Mouse (Mus musculus) midbrain, embryonic 14.5 days (tissue): ENCODE measurements around the gene Polr3a. TPM values are rescaled to one million over a fixed set of nuclear protein-coding genes. Genes with fewer than 3 reads are reported as not detected.
A peak's percentile ranks its signal among the peaks of the same experiment; 100 is the strongest.

ENCODE experiments used
- ATAC-seq: fragments of 200-750 bp; cut with Nextera tagmentation; 2 replicates; pipeline ENCODE4 v1.8.0; 2017; ENCODE audit warnings: moderate number of reproducible peaks, moderate library complexity; ENCODE audit not compliant: low FRiP score, low TSS enrichment
- DNase-seq: peaks from one replicate; pipeline ENCODE4 v3.0.0-alpha.2; 2015
- H3K27ac ChIP-seq: fragments of 300-500 bp; sonication (generic); replicated peaks from 2 replicates; pipeline ENCODE4 v1.5.1; 2014; ENCODE audit warnings: mild to moderate bottlenecking, low read depth, low read length, moderate library complexity
- H3K27me3 ChIP-seq: fragments of 300-500 bp; sonication (generic); 2 replicates; pipeline ENCODE4 v1.6.1; 2014; ENCODE audit warnings: low read length, control low read depth, mixed read lengths; ENCODE audit not compliant: control insufficient read depth, insufficient read depth
- H3K36me3 ChIP-seq: fragments of 300-500 bp; sonication (generic); 2 replicates; pipeline ENCODE4 v1.6.1; 2014; ENCODE audit warnings: low read length, control low read depth; ENCODE audit not compliant: control insufficient read depth, insufficient read depth
- H3K4me1 ChIP-seq: fragments of 300-500 bp; sonication (generic); 2 replicates; pipeline ENCODE4 v1.6.1; 2014; ENCODE audit warnings: mild to moderate bottlenecking, antibody characterized with exemption, low read length, control low read depth; ENCODE audit not compliant: control insufficient read depth, insufficient read depth
- H3K4me2 ChIP-seq: fragments of 300-500 bp; sonication (generic); 2 replicates; pipeline ENCODE4 v1.6.1; 2014; ENCODE audit warnings: mild to moderate bottlenecking, low read length, moderate library complexity
- H3K4me3 ChIP-seq: fragments of 300-500 bp; sonication (generic); replicated peaks from 2 replicates; pipeline ENCODE4 v1.5.1; 2014; ENCODE audit warnings: low read depth, low read length
- H3K9ac ChIP-seq: fragments of 300-500 bp; sonication (generic); replicated peaks from 2 replicates; pipeline ENCODE4 v1.6.1; 2014; ENCODE audit warnings: mild to moderate bottlenecking, low read length, moderate library complexity
- H3K9me3 ChIP-seq: fragments of 300-500 bp; sonication (generic); 2 replicates; pipeline ENCODE4 v1.6.1; 2016; ENCODE audit warnings: low read length, control low read depth, mixed read lengths; ENCODE audit not compliant: control insufficient read depth
- WGBS: fragments of 180-500 bp; shearing (Covaris S2); extraction: QIAGEN DNeasy Blood & Tissue Kit; methylation state at CpG from one replicate; pipeline ENCODE4 v1.1.7; 2014; 5-methylcytosine and 5-hydroxymethylcytosine counted together
- polyA plus RNA-seq: library from polyadenylated mRNA; unstranded; fragments of >200 nt; fragmentation: Nextera tagmentation; extraction: Ambion mirVana; gene quantifications from 2 replicates; pipeline ENCODE4 v1.2.1, GENCODE M21; 2014

The Polr3a gene
- 21.0 and 23.1 TPM in 2 replicates for polyA plus RNA-seq

GRCm38 (mm10) chr14:24486773-24487227 is at the start of gene Polr3a, which contains the start of gene Rps24:
TSS of gene Polr3a (minus strand) at chr14:24487058.
TSS of gene Rps24 (plus strand) at chr14:24487125.
- Histone ChIP-seq H3K4me1 (peaks cover 9% of the 10 kb centered on the region), H3K27me3 (no peaks in the 10 kb centered on the region), H3K9me3 (no peaks in the 10 kb centered on the region), H3K36me3 (peaks cover 26% of the 10 kb centered on the region), H3K4me2 (peak within 1 kb of the TSS; percentile 63), H3K9ac (peak within 1 kb of the TSS; percentile 69), H3K27ac (no peak within 1 kb of the TSS; the same call in 1 of the 2 replicates), H3K4me3 (peak within 1 kb of the TSS; percentile 74)
- DNase-seq (peak; percentile 96), ATAC-seq (peak; percentile 63)
- WGBS: under 1% methylated on average over 30 of the region's 30 CpGs

- ATAC-seq (no peak; the same call in 1 of the 2 replicates), DNase-seq (peak; percentile 85)
- Histone ChIP-seq H3K4me3 (no peak overlapping the region), H3K4me2 (0 out of 2 replicates have a peak overlapping the region, but pooled peaks have one; percentile 6), H3K36me3 (no peaks in the 10 kb centered on the region), H3K27ac (peak overlapping the region; percentile 79), H3K27me3 (no peaks in the 10 kb centered on the region), H3K9ac (no peak overlapping the region), H3K9me3 (0 out of 2 replicates have a peak, but pooled peaks cover 4% of the 10 kb centered on the region), H3K4me1 (peaks cover 44% of the 10 kb centered on the region)
- WGBS: 22% methylated on average over 9 of the region's 9 CpGs
These were observed 48.1 kb upstream of the Polr3a start for GRCm38 (mm10) chr14:24534865-24535545.

GRCm38 (mm10) chr14:24530228-24530627 is 43.4 kb upstream of the Polr3a start:
- peak; percentile 75 for DNase-seq
- no peak overlapping the region for H3K4me2 ChIP-seq

GRCm38 (mm10) chr14:24526440-24526839 is 39.6 kb upstream of the Polr3a start:
- Histone ChIP-seq H3K27ac (peak overlapping the region; percentile 70), H3K4me2 (no peak overlapping the region), H3K27me3 (no peaks in the 10 kb centered on the region), H3K4me1 (peaks cover 30% of the 10 kb centered on the region), H3K9me3 (no peaks in the 10 kb centered on the region), H3K9ac (no peak overlapping the region), H3K4me3 (no peak overlapping the region), H3K36me3 (no peaks in the 10 kb centered on the region)
- WGBS: 49% methylated on average over 10 of the region's 10 CpGs
- ATAC-seq (no peak), DNase-seq (no peak)

More at GRCm38 (mm10) chr14:24530228-24530627, 43.4 kb upstream of the Polr3a start:
- Histone ChIP-seq H3K9me3 (no peaks in the 10 kb centered on the region), H3K4me3 (no peak overlapping the region), H3K27me3 (no peaks in the 10 kb centered on the region), H3K4me1 (peaks cover 57% of the 10 kb centered on the region), H3K36me3 (no peaks in the 10 kb centered on the region), H3K27ac (peak overlapping the region; percentile 28), H3K9ac (no peak overlapping the region)
- ATAC-seq: peak; percentile 69; the same call in 1 of the 2 replicates
- WGBS: under 1% methylated on average over 6 of the region's 6 CpGs

GRCm38 (mm10) chr14:24525677-24526415 is 39.0 kb upstream of the Polr3a start:
- Histone ChIP-seq H3K27ac (peak overlapping the region; percentile 55), H3K4me2 (no peak overlapping the region), H3K9me3 (no peaks in the 10 kb centered on the region), H3K36me3 (no peaks in the 10 kb centered on the region), H3K27me3 (no peaks in the 10 kb centered on the region), H3K4me1 (peaks cover 29% of the 10 kb centered on the region), H3K4me3 (no peak overlapping the region), H3K9ac (no peak overlapping the region)
- DNase-seq (peak; percentile 50), ATAC-seq (no peak)
- WGBS: 41% methylated on average over 10 of the region's 10 CpGs

- WGBS: 58% methylated on average over 3 of the region's 3 CpGs
- Histone ChIP-seq H3K4me1 (peaks cover 22% of the 10 kb centered on the region), H3K36me3 (no peaks in the 10 kb centered on the region), H3K4me3 (no peak overlapping the region), H3K9me3 (no peaks in the 10 kb centered on the region), H3K9ac (no peak overlapping the region), H3K4me2 (no peak overlapping the region), H3K27ac (peak overlapping the region; percentile 55; the same call in 1 of the 2 replicates), H3K27me3 (no peaks in the 10 kb centered on the region)
- ATAC-seq (no peak), DNase-seq (no peak)
These were observed 38.3 kb upstream of the Polr3a start for GRCm38 (mm10) chr14:24525137-24525536.

- Histone ChIP-seq H3K4me3 (no peak overlapping the region), H3K9ac (no peak overlapping the region), H3K36me3 (no peaks in the 10 kb centered on the region), H3K27me3 (no peaks in the 10 kb centered on the region), H3K4me2 (no peak overlapping the region), H3K27ac (no peak overlapping the region), H3K4me1 (peaks cover 11% of the 10 kb centered on the region), H3K9me3 (no peaks in the 10 kb centered on the region)
- WGBS: 80% methylated on average over 8 of the region's 8 CpGs
- DNase-seq: no peak
- ATAC-seq: no peak
These were observed 34.7 kb upstream of the Polr3a start for GRCm38 (mm10) chr14:24521597-24521996.

- Histone ChIP-seq H3K9ac (no peak overlapping the region), H3K27me3 (no peaks in the 10 kb centered on the region), H3K36me3 (no peaks in the 10 kb centered on the region), H3K4me1 (peaks cover 11% of the 10 kb centered on the region), H3K27ac (no peak overlapping the region), H3K4me3 (no peak overlapping the region), H3K9me3 (0 out of 2 replicates have a peak, but pooled peaks cover 7% of the 10 kb centered on the region), H3K4me2 (no peak overlapping the region)
- DNase-seq (no peak), ATAC-seq (no peak)
- WGBS: 35% methylated on average over 6 of the region's 6 CpGs
These were observed 25.8 kb upstream of the Polr3a start for GRCm38 (mm10) chr14:24512527-24513161.
